Mouse (Mus musculus): ENCODE results near the gene Zmynd15.

Zmynd15 gene

DNA sequence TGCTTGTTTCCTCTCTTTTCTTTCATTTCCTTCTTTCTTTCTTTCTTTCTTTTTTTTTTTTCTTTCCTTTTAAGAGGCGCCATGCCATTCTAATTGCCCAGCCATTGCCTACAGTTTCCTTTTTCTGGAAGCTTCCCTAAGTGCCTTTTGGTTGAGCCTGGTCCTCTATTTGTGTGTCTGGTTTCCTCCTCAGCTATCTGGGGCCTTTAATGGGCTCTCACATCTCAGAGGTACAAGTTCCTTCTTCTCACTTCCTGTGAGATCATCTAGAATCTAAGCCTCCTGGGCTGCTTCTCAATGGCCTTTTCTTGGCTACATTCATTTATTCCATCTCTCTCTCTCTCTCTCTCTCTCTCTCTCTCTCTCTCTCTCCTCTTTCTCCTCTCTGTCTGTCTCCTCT lies 11.9 kb upstream of the Zmynd15 start:
- WGBS = 76% methylated on average over 1 of the region's 1 CpGs

DNA sequence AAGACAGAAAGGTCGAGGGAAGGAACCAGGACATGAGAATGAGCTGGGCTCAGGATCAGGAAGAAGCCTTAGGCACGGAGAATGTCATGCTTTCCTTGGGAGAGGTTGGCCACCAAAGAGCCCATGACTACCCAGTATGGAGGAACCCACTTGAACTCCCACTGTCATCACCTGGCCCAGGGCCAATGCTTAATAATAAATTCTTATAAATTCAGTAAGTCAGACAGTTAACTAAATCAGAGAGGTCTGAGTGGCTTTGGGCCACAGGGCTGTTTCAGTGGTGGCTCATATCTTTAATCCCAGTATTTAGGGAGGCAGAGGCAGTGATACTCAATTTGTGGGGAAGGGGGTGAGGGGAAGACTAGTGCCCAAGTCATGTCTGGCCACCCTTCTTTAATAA lies 8.3 kb upstream of the Zmynd15 start:
- WGBS = 82% methylated on average over 2 of the region's 2 CpGs

DNA sequence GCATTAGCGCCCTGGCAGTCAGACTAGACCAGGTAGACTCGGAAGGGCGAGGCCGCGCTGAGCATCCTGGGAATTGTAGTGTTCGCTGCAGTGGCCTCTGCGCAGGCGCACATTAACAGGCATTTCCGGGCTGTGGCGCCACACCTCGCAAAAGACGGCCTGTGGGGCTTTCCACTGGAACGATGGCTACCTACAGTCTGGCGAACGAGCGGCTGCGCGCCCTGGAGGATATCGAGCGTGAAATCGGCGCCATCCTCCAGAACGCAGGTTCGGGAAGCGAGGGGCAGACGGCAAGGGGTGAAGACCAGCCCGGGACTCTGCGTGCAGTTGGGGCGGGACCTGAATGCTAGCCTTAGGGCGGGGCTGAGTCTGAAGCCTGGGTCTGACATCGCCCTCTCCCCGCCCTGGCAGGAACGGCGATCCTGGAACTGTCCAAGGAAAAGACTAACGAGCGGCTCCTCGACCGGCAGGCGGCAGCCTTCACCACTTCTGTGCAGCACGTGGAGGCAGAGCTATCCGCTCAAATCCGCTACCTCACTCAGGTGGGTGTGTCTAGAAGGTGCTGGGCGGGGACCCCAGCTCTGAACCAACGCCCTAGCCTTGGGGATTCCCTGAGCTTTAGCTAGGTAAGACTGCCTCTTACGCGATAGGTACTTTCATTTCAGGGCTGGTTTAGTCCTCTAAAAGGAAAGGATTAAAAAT lies 7.3 kb upstream of the Zmynd15 start, which contains the start of gene Med11:
TSS of gene Med11 (plus strand) at position 123 of the 702 bp plus-strand sequence.
- under 1% methylated on average over 46 of the region's 46 CpGs for WGBS

DNA sequence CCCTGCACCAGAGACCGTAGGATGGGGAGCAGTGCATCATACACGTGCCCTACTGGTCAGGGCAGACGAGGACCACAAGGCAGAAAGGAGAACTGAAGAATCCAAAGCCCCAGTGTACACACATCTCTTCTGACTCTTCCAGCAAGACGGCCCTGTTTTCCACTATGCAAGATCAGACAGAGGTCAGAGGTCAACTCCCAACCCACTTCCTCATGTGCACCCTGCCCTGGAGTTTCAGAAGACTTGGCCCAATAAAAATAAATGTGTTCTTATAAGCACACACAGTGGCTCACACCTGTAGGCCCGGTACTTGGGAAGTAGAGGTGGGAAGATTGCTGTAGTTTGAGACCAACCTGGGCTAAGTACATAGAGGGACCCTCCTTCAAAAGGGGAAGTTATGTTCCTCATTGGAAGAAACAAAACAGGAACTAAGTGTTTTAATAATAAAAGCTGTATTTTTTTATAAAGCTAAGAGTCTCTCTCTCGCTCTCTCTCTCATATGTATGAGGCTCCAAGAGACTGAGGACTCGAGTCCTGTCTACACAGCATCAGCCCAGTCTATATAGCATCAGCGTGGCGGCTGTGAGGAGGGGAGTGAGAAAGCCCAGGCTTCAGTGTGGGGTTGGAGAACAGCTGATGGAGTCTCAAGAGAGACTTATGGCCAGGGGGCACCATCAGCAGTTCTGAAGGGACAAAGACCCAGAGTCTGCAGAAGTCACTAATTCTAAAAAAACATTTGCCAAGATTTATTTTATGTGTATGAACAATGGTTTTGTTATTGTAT lies 5.8 kb upstream of the Zmynd15 start:
- WGBS = 86% methylated on average over 9 of the region's 9 CpGs

DNA sequence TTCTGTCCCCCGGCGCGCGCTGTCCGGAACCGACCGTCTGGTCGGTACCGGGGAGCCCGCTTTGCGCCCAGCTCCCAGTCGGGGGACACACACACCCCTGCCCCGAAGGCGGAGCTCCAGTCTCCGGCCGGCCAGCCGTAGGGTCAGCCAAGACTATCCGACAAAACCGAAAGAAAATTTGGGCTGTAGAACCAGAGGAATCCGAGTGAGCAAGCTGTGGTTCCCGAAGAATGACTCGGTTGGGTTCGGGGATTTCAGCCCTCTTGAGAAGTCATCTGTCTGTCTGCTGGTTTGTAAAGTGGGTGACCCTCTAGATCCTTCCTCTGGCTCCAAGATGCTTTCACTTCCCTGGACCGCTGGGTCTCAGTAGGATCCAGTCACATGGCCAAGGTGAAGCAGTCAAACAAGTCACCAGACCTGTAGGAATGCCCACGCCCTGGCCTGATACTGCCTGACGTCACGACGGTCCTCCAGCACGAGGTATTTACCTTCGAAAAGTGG lies 418 bp downstream of the Zmynd15 start, which contains the start of gene Cxcl16:
TSS of gene Cxcl16 (minus strand) at position 384 of the 501 bp plus-strand sequence.
- 14% methylated on average over 30 of the region's 30 CpGs for WGBS

DNA sequence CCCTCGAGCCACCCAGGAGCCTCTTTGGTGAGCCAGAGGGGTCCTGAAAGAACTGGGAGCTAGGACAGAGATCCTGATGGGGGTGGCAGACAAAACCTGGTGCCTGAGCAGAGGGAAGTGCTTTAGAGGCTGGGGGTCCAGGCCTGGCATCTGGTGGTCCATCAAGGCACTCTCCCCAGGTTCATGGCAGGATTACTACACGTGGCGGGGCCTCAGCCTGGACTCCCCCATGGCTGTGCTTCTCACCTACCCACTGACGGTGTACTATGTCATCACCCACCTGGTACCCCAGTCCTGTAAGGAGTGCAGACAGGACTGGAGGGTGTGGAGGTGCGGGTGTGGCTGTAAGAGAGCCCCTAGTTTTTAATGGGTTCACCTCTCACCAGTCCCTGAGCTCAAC lies 4.7 kb downstream of the Zmynd15 start:
- WGBS = 92% methylated on average over 5 of the region's 5 CpGs

DNA sequence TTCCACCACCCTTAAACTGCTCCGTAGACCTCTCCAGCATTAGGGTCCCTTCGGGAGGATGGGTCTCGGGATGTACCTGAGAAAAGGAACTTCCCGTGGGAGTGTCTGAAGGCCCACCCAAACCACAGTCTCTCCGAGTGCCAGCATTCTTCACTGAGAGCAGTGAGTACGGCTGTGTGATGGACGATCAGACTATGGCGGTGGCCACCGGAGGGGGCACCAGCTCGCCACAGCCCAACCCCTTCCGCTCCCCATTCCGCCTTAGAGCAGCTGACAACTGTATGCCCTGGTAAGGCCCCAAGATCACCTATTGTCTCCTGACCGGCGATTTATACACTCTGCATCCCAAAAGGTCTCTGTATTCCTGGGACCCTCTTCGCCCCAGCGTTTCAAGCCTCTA lies 6.0 kb downstream of the Zmynd15 start:
- WGBS = 36% methylated on average over 16 of the region's 16 CpGs

DNA sequence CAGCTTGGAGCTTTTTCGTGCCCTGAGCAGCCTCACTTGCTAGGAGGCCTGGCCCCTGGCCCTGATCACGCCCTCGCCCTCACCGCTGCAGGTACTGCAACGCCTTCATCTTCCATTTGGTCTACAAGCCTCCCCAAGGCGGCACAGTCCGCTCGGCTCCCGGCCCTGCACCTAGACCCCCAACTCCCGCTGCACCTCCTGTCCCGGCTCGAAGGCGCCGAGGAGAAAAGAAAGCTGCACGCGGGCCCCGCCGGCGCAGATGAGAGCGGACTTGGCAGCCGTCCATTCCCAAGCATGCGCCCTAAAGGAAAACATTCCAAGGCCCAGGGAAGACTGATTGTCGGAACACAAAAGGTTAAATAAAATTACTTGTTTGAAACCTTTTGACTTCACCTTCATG lies 6.6 kb downstream of the Zmynd15 start:
- WGBS = 13% methylated on average over 23 of the region's 23 CpGs

DNA sequence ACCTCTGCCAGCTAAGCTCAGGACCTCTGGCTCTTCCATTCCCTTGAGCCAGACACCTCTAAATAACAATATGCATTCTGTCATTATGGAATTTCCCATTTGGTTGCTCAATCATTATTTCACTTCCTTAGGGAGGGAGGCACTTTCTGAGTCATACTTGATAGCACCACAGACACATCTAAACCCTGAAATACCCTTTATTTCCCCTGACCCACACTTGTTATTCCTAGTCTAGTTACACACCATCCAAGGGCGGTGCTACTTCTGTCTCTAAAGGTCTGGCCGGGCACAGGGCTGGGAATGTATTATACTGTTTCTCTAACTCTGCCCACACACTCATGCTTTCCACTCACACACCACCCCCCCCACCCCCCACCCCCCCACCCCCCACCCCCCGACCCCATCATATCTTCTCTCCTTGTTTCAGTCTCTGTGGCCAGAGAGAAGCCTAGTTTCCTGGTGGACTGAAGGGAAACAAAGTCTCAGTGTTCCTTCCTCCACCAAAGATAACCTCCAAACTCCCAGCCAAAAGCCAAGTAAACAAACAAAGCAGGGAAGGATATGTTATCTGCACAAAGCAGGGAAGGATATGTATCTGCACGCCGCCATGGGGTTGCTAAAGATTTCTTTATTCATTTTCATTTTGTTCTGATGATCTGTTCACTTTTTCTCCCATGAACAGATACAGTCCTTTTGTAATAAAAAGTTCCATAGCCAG lies 8.8 kb downstream of the Zmynd15 start:
- WGBS = 78% methylated on average over 5 of the region's 5 CpGs

DNA sequence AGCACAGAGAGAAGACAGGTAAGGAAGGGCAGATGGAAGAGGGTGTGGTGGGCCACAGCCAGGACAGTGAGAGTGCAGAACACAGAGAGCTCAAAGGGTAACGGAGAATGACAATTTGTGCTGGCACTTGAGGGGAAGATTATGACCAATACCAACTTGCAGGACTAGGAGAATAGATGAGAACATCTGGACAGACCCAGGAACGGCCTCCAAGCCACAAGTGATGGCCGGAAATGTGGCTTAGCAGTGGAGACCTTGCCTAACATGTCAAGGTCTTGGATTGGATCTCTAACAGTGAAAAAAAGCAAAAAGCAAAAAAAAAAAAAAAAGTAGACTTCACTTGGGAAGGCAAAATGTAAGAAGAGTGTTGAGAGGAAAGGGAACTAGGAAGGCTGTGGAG lies 10.5 kb downstream of the Zmynd15 start:
- WGBS = 91% methylated on average over 3 of the region's 3 CpGs

DNA sequence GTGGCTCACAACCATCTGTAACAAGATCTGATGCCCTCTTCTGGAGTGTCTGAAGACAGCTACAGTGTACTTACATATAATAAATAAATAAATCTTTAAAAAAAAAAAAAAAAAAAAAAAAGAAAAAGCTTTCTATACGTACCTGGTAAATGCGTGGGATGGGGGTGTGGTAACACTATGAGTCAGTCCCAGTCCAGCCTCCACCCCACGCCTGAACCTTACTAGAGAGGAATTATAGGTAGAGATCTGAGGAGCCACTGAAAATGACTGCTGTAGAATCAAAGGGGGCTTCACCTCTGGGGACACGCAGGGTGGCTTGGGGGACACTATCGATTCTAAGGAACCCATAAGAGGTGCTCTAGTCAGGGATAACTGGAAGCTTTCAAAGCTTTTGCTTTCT lies 14.1 kb downstream of the Zmynd15 start:
- WGBS = 94% methylated on average over 5 of the region's 5 CpGs

DNA sequence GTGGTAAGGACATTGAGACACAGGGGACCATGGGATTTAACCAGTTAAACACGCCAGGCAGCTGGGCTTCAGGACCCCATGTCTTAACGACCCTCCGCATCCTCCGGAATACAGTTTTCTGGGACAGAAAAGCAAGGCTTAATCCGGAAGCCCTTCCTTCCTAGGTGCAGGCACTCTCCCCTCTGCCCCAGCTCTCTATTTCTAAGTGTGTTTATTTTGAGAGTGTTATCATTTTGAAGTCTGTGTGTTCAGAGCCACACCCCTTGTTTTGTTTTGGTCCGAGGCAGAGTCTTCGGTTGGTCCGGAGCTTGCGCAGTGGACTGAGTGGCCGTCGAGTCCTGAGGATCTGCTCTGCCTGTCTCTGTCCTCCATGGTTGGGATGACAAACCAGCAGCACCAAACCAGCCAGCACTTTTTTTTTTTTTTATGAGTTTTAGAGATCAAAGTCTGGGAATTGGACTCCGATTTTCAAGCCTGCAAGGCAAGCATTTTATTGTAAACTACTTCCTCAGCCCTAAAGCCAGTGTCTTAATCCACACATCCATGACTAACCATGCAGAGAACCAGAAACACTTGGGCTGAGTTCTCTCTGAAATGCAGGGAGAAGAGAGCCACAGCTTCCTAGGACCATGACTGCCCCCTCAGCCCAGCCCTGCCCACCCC lies 15.8 kb downstream of the Zmynd15 start:
- WGBS = 72% methylated on average over 12 of the region's 12 CpGs

DNA sequence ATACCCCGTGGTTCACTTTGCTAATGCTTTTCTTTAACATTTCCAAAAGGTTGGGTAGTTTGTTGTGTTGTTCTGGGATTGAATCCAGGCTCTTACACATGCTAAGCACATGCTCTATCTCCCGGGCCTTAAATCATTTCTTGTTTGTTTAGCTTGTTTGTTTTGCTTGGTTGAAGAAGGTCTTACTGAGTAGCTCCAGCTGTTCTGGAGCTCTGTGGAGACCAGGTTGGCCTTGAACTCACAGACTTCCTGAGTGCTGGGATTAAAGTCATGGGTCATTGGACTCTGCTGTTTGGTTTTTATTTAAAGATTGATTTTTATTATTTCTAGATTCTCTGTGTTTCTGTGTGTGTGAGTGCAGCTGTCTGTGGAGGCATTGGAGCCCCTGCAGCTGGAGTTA lies 26.3 kb downstream of the Zmynd15 start:
- WGBS = 55% methylated on average over 2 of the region's 2 CpGs

DNA sequence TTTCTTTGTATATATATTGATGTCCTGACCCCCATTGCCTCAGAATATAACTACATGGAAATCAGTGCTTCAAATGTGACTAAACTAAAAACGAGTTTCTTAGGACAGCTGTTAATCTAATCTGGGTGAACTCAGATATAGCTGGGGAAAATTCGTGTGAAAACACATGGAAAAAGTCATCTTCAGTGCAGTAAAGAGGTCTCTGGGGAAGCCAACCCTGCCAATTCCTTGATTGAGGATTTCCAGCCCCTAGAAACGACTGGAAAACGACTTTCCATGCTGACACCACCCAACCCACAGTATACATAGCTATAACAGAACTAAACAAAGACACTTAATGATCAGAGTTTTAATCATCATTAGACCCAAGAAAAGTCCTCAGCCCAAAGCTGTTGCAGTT lies 28.6 kb downstream of the Zmynd15 start:
- WGBS = 57% methylated on average over 4 of the region's 4 CpGs

DNA sequence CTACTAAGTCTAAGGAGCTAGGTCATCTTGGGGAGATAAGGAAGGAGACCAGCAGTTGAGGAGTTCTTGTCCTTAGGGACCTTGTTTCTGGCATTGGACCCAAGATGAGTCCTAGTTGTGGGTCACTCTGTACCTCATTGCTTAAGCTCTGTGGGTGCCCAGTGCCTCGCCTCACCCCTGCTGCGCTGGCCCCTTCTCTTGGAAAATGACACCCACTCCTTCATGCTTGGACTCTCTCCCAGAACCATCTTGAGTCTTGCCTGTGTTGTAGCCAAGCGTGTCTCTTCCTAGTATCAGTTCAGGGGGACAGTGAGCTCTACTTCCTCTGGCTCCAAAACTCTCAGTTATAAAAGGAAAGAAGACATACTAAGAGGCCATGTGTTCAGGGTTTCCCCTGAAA lies 29.9 kb downstream of the Zmynd15 start:
- WGBS = 49% methylated on average over 3 of the region's 3 CpGs

DNA sequence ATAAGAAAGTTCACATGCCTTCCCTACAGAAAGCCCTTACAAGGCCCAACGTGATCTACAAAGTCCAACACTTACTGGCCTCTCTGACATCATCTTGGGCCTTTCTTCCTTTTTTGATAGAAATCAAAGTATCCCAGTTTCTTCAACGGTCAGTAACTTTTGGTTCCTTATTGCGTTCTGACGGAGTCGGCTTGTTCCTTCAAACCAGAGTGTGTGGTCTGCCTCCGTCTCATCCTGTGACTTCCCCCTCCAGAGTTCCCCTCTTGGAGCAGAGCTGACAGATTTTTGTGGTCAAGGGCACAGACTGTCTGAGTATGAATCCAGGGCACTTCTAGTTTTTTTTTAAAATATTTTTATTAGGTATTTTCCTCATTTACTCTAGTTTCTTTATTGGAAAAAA lies 30.5 kb downstream of the Zmynd15 start:
- 86% methylated on average over 6 of the region's 6 CpGs for WGBS

DNA sequence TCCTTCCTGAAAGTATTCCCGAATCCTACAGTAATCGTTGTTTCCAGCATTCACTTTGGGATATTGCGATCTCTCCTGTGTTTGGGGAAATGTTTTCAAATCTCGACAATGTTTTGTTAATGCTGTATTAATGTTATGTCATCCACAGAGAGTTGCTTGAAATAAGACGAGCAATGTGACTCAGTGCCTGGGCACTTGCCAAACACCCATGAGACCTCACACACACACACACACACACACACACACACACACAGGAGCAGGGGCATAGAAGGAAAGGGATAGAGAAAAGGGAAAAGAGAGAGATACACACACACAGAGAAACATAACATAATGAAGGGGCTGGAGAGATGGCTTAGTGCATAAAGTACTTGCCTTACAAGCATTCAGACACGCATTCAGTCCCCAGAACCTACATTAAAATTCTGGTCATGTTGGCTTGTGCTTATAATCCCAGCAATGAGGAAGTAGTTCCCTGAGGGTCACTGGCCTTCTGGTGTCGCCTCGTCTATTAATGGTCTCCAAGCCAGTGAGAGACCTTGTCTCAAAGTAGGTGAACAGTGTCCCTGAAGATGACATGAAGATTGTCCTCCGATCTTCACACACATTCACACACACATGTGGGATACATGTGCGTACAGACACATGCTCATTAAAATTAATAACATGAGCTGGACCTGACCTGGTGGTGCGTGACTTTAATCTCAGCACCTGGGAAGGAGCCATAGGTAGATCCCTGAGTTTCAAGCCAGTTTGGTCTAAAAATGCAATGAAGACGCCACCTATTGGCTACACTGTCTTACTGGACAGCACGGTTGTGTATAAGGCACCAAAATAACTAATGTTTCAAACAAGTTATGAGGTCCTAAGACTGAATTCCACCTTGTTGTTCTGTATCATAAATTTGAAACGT lies 40.6 kb downstream of the Zmynd15 start:
- WGBS = 67% methylated on average over 14 of the region's 14 CpGs

DNA sequence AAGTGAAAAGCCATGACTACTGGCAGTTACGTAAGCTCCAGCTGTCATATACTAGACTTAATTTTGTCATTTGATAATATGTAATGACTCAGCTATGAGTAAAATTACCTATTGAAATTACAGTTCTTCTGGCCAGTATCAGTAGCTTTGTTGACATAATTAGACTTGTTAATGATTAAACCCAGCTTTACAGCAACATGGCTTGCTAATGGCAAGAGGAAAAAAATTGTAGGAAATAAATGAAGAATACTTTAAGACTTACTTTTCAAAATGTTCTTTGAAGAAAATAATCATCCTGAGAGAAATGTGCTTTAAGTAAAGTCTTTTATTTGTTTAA lies 41.2 kb downstream of the Zmynd15 start:
- WGBS = 94% methylated on average over 1 of the region's 1 CpGs

DNA sequence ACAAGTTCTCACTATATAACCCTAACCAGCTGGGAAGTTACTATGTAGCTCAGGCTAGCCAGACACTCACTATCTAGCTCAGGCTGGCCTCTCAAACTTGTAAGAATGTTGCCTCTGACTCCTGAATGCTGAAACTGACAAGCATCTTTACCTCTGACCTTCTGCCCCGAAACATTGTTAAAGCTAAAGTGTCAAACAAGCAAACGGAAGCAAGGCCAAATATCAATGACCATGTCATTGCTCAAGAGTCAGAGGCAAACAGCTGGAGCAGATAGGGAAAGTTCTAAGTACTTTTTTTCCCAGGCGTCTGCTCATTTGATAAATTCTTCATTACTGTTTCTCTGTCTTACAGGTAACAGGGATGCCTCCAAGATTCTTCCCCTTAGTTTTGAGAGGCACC lies 42.8 kb downstream of the Zmynd15 start:
- WGBS = 83% methylated on average over 3 of the region's 3 CpGs

DNA sequence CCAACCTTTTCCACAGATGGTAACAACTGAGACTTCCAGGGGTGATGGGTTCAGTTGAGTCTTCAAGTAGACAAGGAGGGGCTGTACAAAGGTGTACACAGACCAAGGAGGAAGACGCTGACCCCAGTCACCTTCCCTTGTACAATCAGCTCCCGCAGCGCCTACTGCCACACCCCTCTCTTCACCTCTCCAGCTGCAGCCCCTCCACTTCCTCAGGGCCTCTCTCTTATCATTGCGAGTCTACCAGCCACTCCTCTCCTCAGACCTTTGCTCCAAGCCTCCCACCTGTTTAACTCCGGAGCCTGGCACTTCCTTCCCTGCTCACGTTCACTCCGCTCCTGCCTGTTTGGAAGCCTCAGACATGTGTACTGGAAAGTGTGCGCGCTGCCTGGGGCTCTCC lies 45.7 kb downstream of the Zmynd15 start, which contains the start of gene Tm4sf5:
TSS of gene Tm4sf5 (plus strand) at position 275 of the 400 bp plus-strand sequence.
- WGBS = 85% methylated on average over 9 of the region's 9 CpGs

DNA sequence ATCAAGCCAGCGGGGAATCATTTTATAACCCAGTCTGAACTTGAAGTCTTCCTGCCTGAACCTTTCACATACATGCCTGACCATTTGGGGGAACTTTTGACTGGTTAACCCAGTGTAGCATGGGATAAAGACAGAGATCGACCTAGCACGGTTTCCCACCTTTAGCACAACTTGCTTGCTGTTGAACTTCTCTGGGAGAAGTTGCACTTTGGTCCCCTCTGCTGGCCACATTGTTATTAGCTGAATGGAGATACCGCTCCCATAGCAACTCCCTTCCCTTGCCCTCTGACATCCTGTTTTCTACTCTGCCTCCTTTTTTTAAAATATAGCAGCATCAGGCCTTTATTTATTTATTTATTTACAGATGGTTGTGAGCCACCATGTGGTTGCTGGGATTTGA lies 47.2 kb downstream of the Zmynd15 start:
- 26% methylated on average over 4 of the region's 4 CpGs for WGBS

All from cerebral cortex, adult 2 months (tissue).